16 mouse cellular contexts compared by ENCODE assay signal in genomic region chr4:128886571-128886970, GRCm38 (mm10). TPM values are rescaled to one million over a fixed set of nuclear protein-coding genes. Genes with fewer than 3 reads are reported as not detected.
DNase-seq lines count a peak whose midpoint lies in the region; ATAC-seq lines count a peak whose summit lies in the region.
"Had no signal": no experiment of that assay in that cellular context is flagged by ENCODE, and none has a peak within 500 bp of the region (broad histone marks: within the 10 kb centered on the region; RNA-seq: fewer than 3 reads in every experiment).

No protein-coding gene starts in this region.

- no peak for ATAC-seq in forebrain, embryonic 15.5 days (replicated peaks)
- ATAC-seq in midbrain, embryonic 13.5 days = no peak
- no peak for ATAC-seq in heart, embryonic 12.5 days (ENCODE audit: insufficient number of reproducible peaks, low FRiP score)
- ATAC-seq: CD4-positive, CD25-positive, alpha-beta regulatory T cell, adult 4 months had no signal

- H3K4me3 ChIP-seq in forebrain, embryonic 15.5 days = no peak overlapping the region
- no peak overlapping the region for H3K4me3 ChIP-seq in midbrain, embryonic 13.5 days (replicated peaks)
- no peak overlapping the region for H3K4me3 ChIP-seq in heart, embryonic 12.5 days
- H3K4me3 ChIP-seq: embryonic facial prominence, embryonic 15.5 days; gastrocnemius, adult 2 months; heart, embryonic 15.5 days; layer of hippocampus, adult 2 months had no signal

- H3K9ac ChIP-seq in forebrain, embryonic 15.5 days (replicated peaks) = no peak overlapping the region
- peak overlapping the region; percentile 17; the same call in 1 of the 2 replicates for H3K9ac ChIP-seq in midbrain, embryonic 13.5 days (replicated peaks)
- no peak overlapping the region for H3K9ac ChIP-seq in heart, embryonic 12.5 days
- H3K9ac ChIP-seq: embryonic facial prominence, embryonic 15.5 days; heart, embryonic 15.5 days had no signal

- 43% methylated on average over 5 of the region's 5 CpGs for WGBS in forebrain, embryonic 15.5 days
- WGBS in midbrain, embryonic 13.5 days = 49% methylated on average over 5 of the region's 5 CpGs
- 52% methylated on average over 5 of the region's 5 CpGs for WGBS in heart, embryonic 12.5 days

- 0 out of 2 replicates have a peak overlapping the region, but pooled peaks have one; percentile 2 for H3K4me2 ChIP-seq in forebrain, embryonic 15.5 days (replicated peaks)
- peak overlapping the region; percentile 22 for H3K4me2 ChIP-seq in midbrain, embryonic 13.5 days (replicated peaks)
- H3K4me2 ChIP-seq in heart, embryonic 12.5 days = no peak overlapping the region
- H3K4me2 ChIP-seq: embryonic facial prominence, embryonic 15.5 days; heart, embryonic 15.5 days had no signal

- no peaks in the 10 kb centered on the region for H3K9me3 ChIP-seq in forebrain, embryonic 15.5 days
- no peaks in the 10 kb centered on the region for H3K9me3 ChIP-seq in midbrain, embryonic 13.5 days
- H3K9me3 ChIP-seq in heart, embryonic 12.5 days (replicated peaks) = no peaks in the 10 kb centered on the region; the same call in 1 of the 2 replicates
- H3K9me3 ChIP-seq: embryonic facial prominence, embryonic 15.5 days; heart, embryonic 15.5 days had no signal

- no peak overlapping the region for H3K27ac ChIP-seq in forebrain, embryonic 15.5 days (replicated peaks)
- H3K27ac ChIP-seq in midbrain, embryonic 13.5 days = peak overlapping the region; percentile 19
- no peak overlapping the region for H3K27ac ChIP-seq in heart, embryonic 12.5 days (ENCODE audit: poor library complexity, severe bottlenecking)
- H3K27ac ChIP-seq: embryonic facial prominence, embryonic 15.5 days; gastrocnemius, adult 2 months; heart, embryonic 15.5 days; layer of hippocampus, adult 2 months had no signal

- peak; percentile 73 for DNase-seq in brain, adult 2 months (ENCODE audit: low read depth, low spot score)
- DNase-seq in cerebellum, adult 8-10 months = peak; percentile 78
- no peak for DNase-seq in frontal cortex, postnatal 36 days (ENCODE audit: low spot score in 2 of 2)
- DNase-seq in heart, postnatal 10 days = no peak
- DNase-seq in lung, postnatal 25 days (ENCODE audit: low spot score) = no peak
- DNase-seq: gastrocnemius, adult 2 months; kidney, adult 2 months; lung, adult 2 months; thymus, postnatal 36 days had no signal

- peaks cover 44% of the 10 kb centered on the region for H3K4me1 ChIP-seq in forebrain, embryonic 15.5 days
- H3K4me1 ChIP-seq in midbrain, embryonic 13.5 days (replicated peaks) = peaks cover 46% of the 10 kb centered on the region
- H3K4me1 ChIP-seq in heart, embryonic 12.5 days (replicated peaks) = peaks cover 15% of the 10 kb centered on the region; the same call in 1 of the 2 replicates

- intact Hi-C loops in heart, postnatal 10 days (cut with DNase I) = no loop called here

- H3K27me3 ChIP-seq in forebrain, embryonic 15.5 days = no peaks in the 10 kb centered on the region
- peaks cover 6% of the 10 kb centered on the region; the same call in 1 of the 2 replicates for H3K27me3 ChIP-seq in midbrain, embryonic 13.5 days
- H3K27me3 ChIP-seq in heart, embryonic 12.5 days (replicated peaks) = no peaks in the 10 kb centered on the region
- H3K27me3 ChIP-seq: embryonic facial prominence, embryonic 15.5 days had no signal

- H3K36me3 ChIP-seq in forebrain, embryonic 15.5 days = no peaks in the 10 kb centered on the region
- H3K36me3 ChIP-seq in midbrain, embryonic 13.5 days = no peaks in the 10 kb centered on the region
- H3K36me3 ChIP-seq in heart, embryonic 12.5 days = peaks cover 10% of the 10 kb centered on the region

RNA-seq across cellular contexts. Expression of gene Trim62, which starts 3.2 kb away (rescaled TPM):
- polyA plus RNA-seq in forebrain, embryonic 15.5 days (2015; fragmentation: Nextera tagmentation; extraction: Ambion mirVana) = 9.5 and 10.5 TPM in 2 replicates
- polyA plus RNA-seq in midbrain, embryonic 13.5 days (2015; fragmentation: Nextera tagmentation; extraction: Ambion mirVana) = 11.3 and 15.9 TPM in 2 replicates
- 5.0 and 6.1 TPM in 2 replicates for polyA plus RNA-seq in heart, embryonic 12.5 days (2016; fragmentation: Nextera tagmentation; extraction: Ambion mirVana)
- 1 to 10 TPM; 2.3 to 2.5 TPM for total RNA-seq in heart, postnatal 10 days (2021)

Comparison
In these comparisons a context has a peak if more than half of its experiments do, and no peak if none do; other contexts are left out.
1. DNase-seq: peak in brain, adult 2 months (single experiment) and cerebellum, adult 8-10 months (single experiment); none in frontal cortex, postnatal 36 days (0 of 2), heart, postnatal 10 days (0 of 2) and lung, postnatal 25 days (single experiment).